15 mouse cellular contexts compared by ENCODE assay signal in genomic region chr13:94877991-94878745, GRCm38 (mm10). TPM values are rescaled to one million over a fixed set of nuclear protein-coding genes. Genes with fewer than 3 reads are reported as not detected.
DNase-seq lines count a peak whose midpoint lies in the region; ATAC-seq and TF ChIP-seq lines count a peak whose summit lies in the region.
"Had no signal": no experiment of that assay in that cellular context is flagged by ENCODE, and none has a peak within 500 bp of the region (broad histone marks: within the 10 kb centered on the region; RNA-seq: fewer than 3 reads in every experiment).

No protein-coding gene starts in this region.

- H3K9ac ChIP-seq in heart, embryonic 12.5 days: no peak overlapping the region
- no peak overlapping the region for H3K9ac ChIP-seq in midbrain, postnatal 0 days (replicated peaks; ENCODE audit: low read length, poor library complexity, severe bottlenecking)
- H3K9ac ChIP-seq in midbrain, embryonic 15.5 days: no peak overlapping the region
- H3K9ac ChIP-seq: intestine, embryonic 15.5 days; limb, embryonic 13.5 days had no signal

- no peaks in the 10 kb centered on the region for H3K9me3 ChIP-seq in heart, embryonic 12.5 days (replicated peaks)
- no peaks in the 10 kb centered on the region for H3K9me3 ChIP-seq in midbrain, postnatal 0 days (ENCODE audit: low read length)
- no peaks in the 10 kb centered on the region for H3K9me3 ChIP-seq in midbrain, embryonic 15.5 days
- H3K9me3 ChIP-seq: heart, embryonic 10.5 days; intestine, embryonic 15.5 days; limb, embryonic 13.5 days had no signal

- peaks cover 17% of the 10 kb centered on the region for H3K4me1 ChIP-seq in heart, embryonic 12.5 days (replicated peaks)
- H3K4me1 ChIP-seq in midbrain, postnatal 0 days (ENCODE audit: insufficient read depth, low read length): peaks cover 3% of the 10 kb centered on the region; the same call in 1 of the 2 replicates
- peaks cover 6% of the 10 kb centered on the region for H3K4me1 ChIP-seq in midbrain, embryonic 15.5 days

- DNase-seq in heart, adult 11 months: peak; percentile 14
- DNase-seq in midbrain, postnatal 0 days (ENCODE audit: low spot score): peak; percentile 43
- peak; percentile 77 for DNase-seq in forelimb bud, embryonic 11.5 days (ENCODE audit: low read depth, low spot score)
- DNase-seq in splenic B cell, adult 2 months (ENCODE audit: low read depth, low spot score): peak; percentile 29
- no peak for DNase-seq in left cerebral cortex, adult 9 months (ENCODE audit: low spot score in 2 of 2)
- no peak for DNase-seq in adrenal gland, adult 2 months

- WGBS in heart, embryonic 12.5 days: 14% methylated on average over 10 of the region's 10 CpGs
- WGBS in midbrain, postnatal 0 days: 11% methylated on average over 10 of the region's 10 CpGs
- 10% methylated on average over 10 of the region's 10 CpGs for WGBS in midbrain, embryonic 15.5 days

- H3K4me2 ChIP-seq in heart, embryonic 12.5 days: no peak overlapping the region
- no peak overlapping the region for H3K4me2 ChIP-seq in midbrain, postnatal 0 days (ENCODE audit: low read depth, low read length, poor library complexity, severe bottlenecking)
- no peak overlapping the region for H3K4me2 ChIP-seq in midbrain, embryonic 15.5 days
- H3K4me2 ChIP-seq: intestine, embryonic 15.5 days; limb, embryonic 13.5 days had no signal

- no peaks in the 10 kb centered on the region for H3K36me3 ChIP-seq in heart, embryonic 12.5 days
- no peaks in the 10 kb centered on the region for H3K36me3 ChIP-seq in midbrain, postnatal 0 days (ENCODE audit: insufficient read depth, low read length)
- H3K36me3 ChIP-seq in midbrain, embryonic 15.5 days (replicated peaks): no peaks in the 10 kb centered on the region
- no peaks in the 10 kb centered on the region for H3K36me3 ChIP-seq in splenic B cell, adult 2 months (ENCODE audit: control insufficient read depth, insufficient read depth, low read length, poor library complexity, severe bottlenecking)
- H3K36me3 ChIP-seq: heart, embryonic 10.5 days; intestine, embryonic 15.5 days; limb, embryonic 13.5 days had no signal

- no peak for TF ChIP-seq CTCF in midbrain, postnatal 0 days (IDR thresholded peaks at IDR 0.05)

- ATAC-seq in heart, embryonic 12.5 days (ENCODE audit: insufficient number of reproducible peaks, low FRiP score): no peak
- ATAC-seq in midbrain, postnatal 0 days (ENCODE audit: low FRiP score): no peak
- ATAC-seq in midbrain, embryonic 15.5 days (replicated peaks): no peak
- ATAC-seq: intestine, embryonic 15.5 days had no signal

- no peak overlapping the region for H3K4me3 ChIP-seq in heart, embryonic 12.5 days
- H3K4me3 ChIP-seq in midbrain, postnatal 0 days (ENCODE audit: low read depth, low read length): no peak overlapping the region
- H3K4me3 ChIP-seq in midbrain, embryonic 15.5 days: no peak overlapping the region
- H3K4me3 ChIP-seq: heart, embryonic 10.5 days; intestine, embryonic 15.5 days; limb, embryonic 13.5 days; megakaryocyte, embryonic 14.5 days had no signal

- H3K27me3 ChIP-seq in heart, embryonic 12.5 days (replicated peaks): peaks cover 72% of the 10 kb centered on the region
- peaks cover 67% of the 10 kb centered on the region for H3K27me3 ChIP-seq in midbrain, postnatal 0 days (ENCODE audit: insufficient read depth, low read length)
- H3K27me3 ChIP-seq in midbrain, embryonic 15.5 days (replicated peaks): peaks cover 74% of the 10 kb centered on the region
- peaks cover 6% of the 10 kb centered on the region for H3K27me3 ChIP-seq in splenic B cell, adult 2 months (ENCODE audit: control insufficient read depth, insufficient read depth, low read length, poor library complexity, severe bottlenecking)

- no peak overlapping the region for H3K27ac ChIP-seq in heart, embryonic 12.5 days (ENCODE audit: poor library complexity, severe bottlenecking)
- no peak overlapping the region for H3K27ac ChIP-seq in midbrain, postnatal 0 days (ENCODE audit: low read depth, low read length)
- H3K27ac ChIP-seq in midbrain, embryonic 15.5 days: no peak overlapping the region
- H3K27ac ChIP-seq: heart, embryonic 10.5 days; intestine, embryonic 15.5 days; limb, embryonic 13.5 days had no signal

RNA-seq across cellular contexts. Expression of gene Otp, which starts 2.8 kb away (rescaled TPM):
- not detected in 2 replicates for polyA plus RNA-seq in heart, embryonic 12.5 days (2016; fragmentation: Nextera tagmentation; extraction: Ambion mirVana)
- 3.3 and 5.0 TPM in 2 replicates for total RNA-seq in midbrain, postnatal 0 days (2014; rRNA removed)
- 2.4 and 4.5 TPM in 2 replicates for polyA plus RNA-seq in midbrain, postnatal 0 days (2015; fragmentation: Nextera tagmentation; extraction: Ambion mirVana)
- polyA plus RNA-seq in midbrain, embryonic 15.5 days (2015; fragmentation: Nextera tagmentation; extraction: Ambion mirVana): 2.3 and 4.7 TPM in 2 replicates
- not detected for total RNA-seq in adrenal gland, adult 2 months (2021)
- not detected in 2 replicates for polyA plus RNA-seq in adrenal gland, adult 2 months (2012; rRNA removed)
- total RNA-seq: common myeloid progenitor, adult 5-6 weeks; layer of hippocampus, adult 8-10 months had no signal
- polyA plus RNA-seq: heart, embryonic 10.5 days; intestine, embryonic 15.5 days; limb, embryonic 13.5 days; urinary bladder, adult 2 months had no signal

Comparison
In these comparisons a context has a peak if more than half of its experiments do, and no peak if none do; other contexts are left out.
1. DNase-seq: peak in heart, adult 11 months (single experiment), midbrain, postnatal 0 days (single experiment), forelimb bud, embryonic 11.5 days (single experiment) and splenic B cell, adult 2 months (single experiment); none in left cerebral cortex, adult 9 months (0 of 2) and adrenal gland, adult 2 months (single experiment).